Mouse (Mus musculus): Measurements from ENCODE around the gene Myh10. TPM values are rescaled to one million over a fixed set of nuclear protein-coding genes. Genes with fewer than 3 reads are reported as not detected.

The Myh10 gene
- polyA plus RNA-seq, 1 experiment from 2014 or later = 145 TPM

- peaks cover 8% of the 10 kb centered on the region; the same call in 1 of the 2 replicates for H3K9me3 ChIP-seq (ENCODE audit: control insufficient read depth, low read length)
- 97% methylated on average over 2 of the region's 2 CpGs for WGBS
- no peak overlapping the region for H3K27ac ChIP-seq (ENCODE audit: low read depth, low read length)
- H3K4me1 ChIP-seq (ENCODE audit: control insufficient read depth, insufficient read depth, low read length) = 0 out of 2 replicates have a peak, but pooled peaks cover 3% of the 10 kb centered on the region
- H3K4me2 ChIP-seq (replicated peaks; ENCODE audit: low read depth, low read length) = no peak overlapping the region
- H3K9ac ChIP-seq (ENCODE audit: low read depth, low read length) = no peak overlapping the region
- no peaks in the 10 kb centered on the region for H3K27me3 ChIP-seq (ENCODE audit: control insufficient read depth, insufficient read depth, low read length)
- H3K4me3 ChIP-seq (ENCODE audit: low read length) = no peak overlapping the region
- no peak for ATAC-seq (ENCODE audit: low FRiP score, low TSS enrichment)
- H3K36me3 ChIP-seq (ENCODE audit: control insufficient read depth, insufficient read depth, low read length) = peaks cover 57% of the 10 kb centered on the region
Observed at GRCm38 (mm10) chr11:68704847-68705246, 13.5 kb downstream of the Myh10 start.

- Histone ChIP-seq H3K4me1 (ENCODE audit: control insufficient read depth, insufficient read depth, low read length) (0 out of 2 replicates have a peak, but pooled peaks cover 3% of the 10 kb centered on the region), H3K9ac (ENCODE audit: low read depth, low read length) (no peak overlapping the region), H3K4me2 (replicated peaks; ENCODE audit: low read depth, low read length) (no peak overlapping the region), H3K9me3 (ENCODE audit: control insufficient read depth, low read length) (no peaks in the 10 kb centered on the region), H3K27me3 (ENCODE audit: control insufficient read depth, insufficient read depth, low read length) (no peaks in the 10 kb centered on the region), H3K27ac (ENCODE audit: low read depth, low read length) (no peak overlapping the region), H3K36me3 (ENCODE audit: control insufficient read depth, insufficient read depth, low read length) (peaks cover 38% of the 10 kb centered on the region), H3K4me3 (ENCODE audit: low read length) (no peak overlapping the region)
- ATAC-seq (ENCODE audit: low FRiP score, low TSS enrichment) = no peak
- 75% methylated on average over 9 of the region's 9 CpGs for WGBS
Observed at GRCm38 (mm10) chr11:68706524-68707429, 15.4 kb downstream of the Myh10 start.

GRCm38 (mm10) chr11:68707881-68708582 is 16.7 kb downstream of the Myh10 start:
- no peak for ATAC-seq (ENCODE audit: low FRiP score, low TSS enrichment)
- Histone ChIP-seq H3K27ac (ENCODE audit: low read depth, low read length) (no peak overlapping the region), H3K4me2 (replicated peaks; ENCODE audit: low read depth, low read length) (no peak overlapping the region), H3K4me3 (ENCODE audit: low read length) (no peak overlapping the region), H3K27me3 (ENCODE audit: control insufficient read depth, insufficient read depth, low read length) (no peaks in the 10 kb centered on the region), H3K4me1 (ENCODE audit: control insufficient read depth, insufficient read depth, low read length) (0 out of 2 replicates have a peak, but pooled peaks cover 3% of the 10 kb centered on the region), H3K36me3 (ENCODE audit: control insufficient read depth, insufficient read depth, low read length) (peaks cover 25% of the 10 kb centered on the region; the same call in 1 of the 2 replicates), H3K9ac (ENCODE audit: low read depth, low read length) (no peak overlapping the region), H3K9me3 (ENCODE audit: control insufficient read depth, low read length) (no peaks in the 10 kb centered on the region)
- WGBS = 79% methylated on average over 5 of the region's 5 CpGs

- no peak overlapping the region for H3K9ac ChIP-seq (ENCODE audit: low read depth, low read length)
- peaks cover 24% of the 10 kb centered on the region for H3K36me3 ChIP-seq (ENCODE audit: control insufficient read depth, insufficient read depth, low read length)
- no peaks in the 10 kb centered on the region for H3K27me3 ChIP-seq (ENCODE audit: control insufficient read depth, insufficient read depth, low read length)
- no peaks in the 10 kb centered on the region for H3K9me3 ChIP-seq (ENCODE audit: control insufficient read depth, low read length)
- H3K4me2 ChIP-seq (replicated peaks; ENCODE audit: low read depth, low read length) = no peak overlapping the region
- peaks cover 13% of the 10 kb centered on the region for H3K4me1 ChIP-seq (ENCODE audit: control insufficient read depth, insufficient read depth, low read length)
- ATAC-seq (ENCODE audit: low FRiP score, low TSS enrichment) = no peak
- WGBS = 79% methylated on average over 4 of the region's 4 CpGs
- no peak overlapping the region for H3K27ac ChIP-seq (ENCODE audit: low read depth, low read length)
- no peak overlapping the region for H3K4me3 ChIP-seq (ENCODE audit: low read length)
Observed at GRCm38 (mm10) chr11:68716167-68716566, 24.8 kb downstream of the Myh10 start.

- 43% methylated on average over 16 of the region's 16 CpGs for WGBS
- ATAC-seq (ENCODE audit: low FRiP score, low TSS enrichment) = no peak
- H3K27me3 ChIP-seq (ENCODE audit: control insufficient read depth, insufficient read depth, low read length) = no peaks in the 10 kb centered on the region
- peaks cover 13% of the 10 kb centered on the region for H3K4me1 ChIP-seq (ENCODE audit: control insufficient read depth, insufficient read depth, low read length)
- H3K9me3 ChIP-seq (ENCODE audit: control insufficient read depth, low read length) = no peaks in the 10 kb centered on the region
- no peak overlapping the region for H3K4me2 ChIP-seq (replicated peaks; ENCODE audit: low read depth, low read length)
- peaks cover 36% of the 10 kb centered on the region for H3K36me3 ChIP-seq (ENCODE audit: control insufficient read depth, insufficient read depth, low read length)
- peak overlapping the region; percentile 8; the same call in 1 of the 2 replicates for H3K27ac ChIP-seq (ENCODE audit: low read depth, low read length)
- no peak overlapping the region for H3K4me3 ChIP-seq (ENCODE audit: low read length)
- no peak overlapping the region for H3K9ac ChIP-seq (ENCODE audit: low read depth, low read length)
Observed at GRCm38 (mm10) chr11:68717171-68717840, 25.9 kb downstream of the Myh10 start.

- no peaks in the 10 kb centered on the region for H3K27me3 ChIP-seq (ENCODE audit: control insufficient read depth, insufficient read depth, low read length)
- no peak overlapping the region for H3K27ac ChIP-seq (ENCODE audit: low read depth, low read length)
- ATAC-seq (ENCODE audit: low FRiP score, low TSS enrichment) = no peak
- H3K4me2 ChIP-seq (replicated peaks; ENCODE audit: low read depth, low read length) = no peak overlapping the region
- peaks cover 13% of the 10 kb centered on the region for H3K4me1 ChIP-seq (ENCODE audit: control insufficient read depth, insufficient read depth, low read length)
- WGBS = 74% methylated on average over 4 of the region's 4 CpGs
- peaks cover 36% of the 10 kb centered on the region for H3K36me3 ChIP-seq (ENCODE audit: control insufficient read depth, insufficient read depth, low read length)
- no peaks in the 10 kb centered on the region for H3K9me3 ChIP-seq (ENCODE audit: control insufficient read depth, low read length)
- H3K9ac ChIP-seq (ENCODE audit: low read depth, low read length) = no peak overlapping the region
- H3K4me3 ChIP-seq (ENCODE audit: low read length) = no peak overlapping the region
Observed at GRCm38 (mm10) chr11:68719096-68719648, 27.8 kb downstream of the Myh10 start.

GRCm38 (mm10) chr11:68719774-68720173 is 28.4 kb downstream of the Myh10 start:
- Histone ChIP-seq H3K36me3 (ENCODE audit: control insufficient read depth, insufficient read depth, low read length) (peaks cover 32% of the 10 kb centered on the region), H3K9ac (ENCODE audit: low read depth, low read length) (no peak overlapping the region), H3K27ac (ENCODE audit: low read depth, low read length) (no peak overlapping the region), H3K4me2 (replicated peaks; ENCODE audit: low read depth, low read length) (no peak overlapping the region), H3K27me3 (ENCODE audit: control insufficient read depth, insufficient read depth, low read length) (no peaks in the 10 kb centered on the region), H3K4me3 (ENCODE audit: low read length) (no peak overlapping the region), H3K4me1 (ENCODE audit: control insufficient read depth, insufficient read depth, low read length) (peaks cover 13% of the 10 kb centered on the region), H3K9me3 (ENCODE audit: control insufficient read depth, low read length) (no peaks in the 10 kb centered on the region)
- ATAC-seq (ENCODE audit: low FRiP score, low TSS enrichment) = no peak
- 81% methylated on average over 5 of the region's 5 CpGs for WGBS

- H3K4me3 ChIP-seq (ENCODE audit: low read length) = no peak overlapping the region
- no peak overlapping the region for H3K4me2 ChIP-seq (replicated peaks; ENCODE audit: low read depth, low read length)
- H3K27ac ChIP-seq (ENCODE audit: low read depth, low read length) = no peak overlapping the region
- H3K4me1 ChIP-seq (ENCODE audit: control insufficient read depth, insufficient read depth, low read length) = no peaks in the 10 kb centered on the region
- no peak overlapping the region for H3K9ac ChIP-seq (ENCODE audit: low read depth, low read length)
- peaks cover 4% of the 10 kb centered on the region; the same call in 1 of the 2 replicates for H3K9me3 ChIP-seq (ENCODE audit: control insufficient read depth, low read length)
- H3K27me3 ChIP-seq (ENCODE audit: control insufficient read depth, insufficient read depth, low read length) = no peaks in the 10 kb centered on the region
- peaks cover 56% of the 10 kb centered on the region for H3K36me3 ChIP-seq (ENCODE audit: control insufficient read depth, insufficient read depth, low read length)
- ATAC-seq (ENCODE audit: low FRiP score, low TSS enrichment) = no peak
Observed at GRCm38 (mm10) chr11:68724117-68724516, 32.8 kb downstream of the Myh10 start.
